ENCODE assay signal across 14 mouse cellular contexts in genomic region chr14:40275331-40275730, GRCm38 (mm10).
A peak's percentile ranks its signal among the peaks of the same experiment; 100 is the strongest.
DNase-seq lines count a peak whose midpoint lies in the region; ATAC-seq and TF ChIP-seq lines count a peak whose summit lies in the region.
"Had no signal": no experiment of that assay in that cellular context is flagged by ENCODE, and none has a peak within 500 bp of the region (broad histone marks: within the 10 kb centered on the region; RNA-seq: fewer than 3 reads in every experiment).

No protein-coding gene starts in this region.

- DNase-seq in hindbrain, postnatal 0 days (ENCODE audit: low spot score): peak; percentile 65
- peak; percentile 18 for DNase-seq in right cerebral cortex, adult 18-20 months
- DNase-seq in right cerebral cortex, postnatal 36 days (ENCODE audit: low spot score in 2 of 2): no peak
- DNase-seq in liver, postnatal 0 days: no peak
- DNase-seq: adrenal gland, postnatal 25 days; cerebellum, adult 18-20 months; gastrocnemius, adult 2 months; liver; lung, postnatal 14 days had no signal

- H3K27me3 ChIP-seq in hindbrain, postnatal 0 days (ENCODE audit: insufficient read depth, low read length): no peaks in the 10 kb centered on the region
- H3K27me3 ChIP-seq in hindbrain, embryonic 12.5 days: no peaks in the 10 kb centered on the region
- no peaks in the 10 kb centered on the region for H3K27me3 ChIP-seq in forebrain, embryonic 16.5 days (replicated peaks; ENCODE audit: control insufficient read depth, insufficient read depth, low read length)
- H3K27me3 ChIP-seq in liver, postnatal 0 days (ENCODE audit: insufficient read depth, low read length): no peaks in the 10 kb centered on the region
- H3K27me3 ChIP-seq: heart, embryonic 13.5 days had no signal

- WGBS in hindbrain, postnatal 0 days: 26% methylated on average over 1 of the region's 1 CpGs
- 60% methylated on average over 1 of the region's 1 CpGs for WGBS in hindbrain, embryonic 12.5 days
- WGBS in forebrain, embryonic 16.5 days: 29% methylated on average over 1 of the region's 1 CpGs
- 33% methylated on average over 1 of the region's 1 CpGs for WGBS in liver, postnatal 0 days (ENCODE audit: insufficient replicate concordance)

- no peaks in the 10 kb centered on the region for H3K4me1 ChIP-seq in hindbrain, postnatal 0 days (ENCODE audit: insufficient read depth, low read length)
- H3K4me1 ChIP-seq in hindbrain, embryonic 12.5 days: no peaks in the 10 kb centered on the region
- H3K4me1 ChIP-seq in forebrain, embryonic 16.5 days (replicated peaks; ENCODE audit: control insufficient read depth, insufficient read depth, low read length): no peaks in the 10 kb centered on the region
- no peaks in the 10 kb centered on the region for H3K4me1 ChIP-seq in liver, postnatal 0 days (ENCODE audit: insufficient read depth)
- H3K4me1 ChIP-seq: heart, embryonic 13.5 days had no signal

- no peak overlapping the region for H3K27ac ChIP-seq in hindbrain, postnatal 0 days
- no peak overlapping the region for H3K27ac ChIP-seq in hindbrain, embryonic 12.5 days
- no peak overlapping the region for H3K27ac ChIP-seq in forebrain, embryonic 16.5 days (ENCODE audit: low read length)
- H3K27ac ChIP-seq in liver, postnatal 0 days (ENCODE audit: low read depth): no peak overlapping the region
- H3K27ac ChIP-seq: gastrocnemius, adult 2 months; heart, embryonic 13.5 days; stomach, postnatal 0 days had no signal

- no peak overlapping the region for H3K4me3 ChIP-seq in hindbrain, postnatal 0 days (ENCODE audit: low read length)
- no peak overlapping the region for H3K4me3 ChIP-seq in hindbrain, embryonic 12.5 days
- H3K4me3 ChIP-seq in forebrain, embryonic 16.5 days (replicated peaks; ENCODE audit: low read length): no peak overlapping the region
- H3K4me3 ChIP-seq in liver, postnatal 0 days (ENCODE audit: low read depth, low read length): no peak overlapping the region
- H3K4me3 ChIP-seq: gastrocnemius, adult 2 months; heart, embryonic 13.5 days had no signal

- no peak for ATAC-seq in hindbrain, postnatal 0 days
- ATAC-seq in hindbrain, embryonic 12.5 days (ENCODE audit: low FRiP score): no peak
- ATAC-seq in forebrain, embryonic 16.5 days: peak; percentile 87
- ATAC-seq in granulocyte monocyte progenitor cell, adult 5-6 weeks (replicated peaks; ENCODE audit: poor library complexity, severe bottlenecking): no peak
- ATAC-seq in liver, postnatal 0 days: no peak

- no peak overlapping the region for H3K4me2 ChIP-seq in hindbrain, postnatal 0 days (ENCODE audit: low read depth, low read length)
- H3K4me2 ChIP-seq in hindbrain, embryonic 12.5 days (replicated peaks): no peak overlapping the region
- H3K4me2 ChIP-seq in forebrain, embryonic 16.5 days (ENCODE audit: low read length): no peak overlapping the region
- H3K4me2 ChIP-seq in liver, postnatal 0 days (ENCODE audit: low read depth, low read length): no peak overlapping the region
- H3K4me2 ChIP-seq: heart, embryonic 13.5 days had no signal

- no peak for TF ChIP-seq EP300 in liver, postnatal 0 days (IDR thresholded peaks at IDR 0.05; ENCODE audit: low read depth)

- no peak overlapping the region for H3K9ac ChIP-seq in hindbrain, postnatal 0 days (replicated peaks; ENCODE audit: low read length)
- no peak overlapping the region for H3K9ac ChIP-seq in hindbrain, embryonic 12.5 days
- no peak overlapping the region for H3K9ac ChIP-seq in forebrain, embryonic 16.5 days (replicated peaks; ENCODE audit: low read depth, low read length)
- H3K9ac ChIP-seq in liver, postnatal 0 days (replicated peaks): no peak overlapping the region
- H3K9ac ChIP-seq: heart, embryonic 13.5 days had no signal

- peak; percentile 58 for TF ChIP-seq CTCF in hindbrain, postnatal 0 days (IDR thresholded peaks at IDR 0.05; ENCODE audit: low read depth)
- no peak for TF ChIP-seq CTCF in liver, postnatal 0 days (IDR thresholded peaks at IDR 0.05; ENCODE audit: low read depth)

- H3K9me3 ChIP-seq in hindbrain, postnatal 0 days (ENCODE audit: low read length): no peaks in the 10 kb centered on the region
- no peaks in the 10 kb centered on the region for H3K9me3 ChIP-seq in hindbrain, embryonic 12.5 days (replicated peaks)
- H3K9me3 ChIP-seq in forebrain, embryonic 16.5 days (ENCODE audit: control insufficient read depth, low read length): no peaks in the 10 kb centered on the region
- H3K9me3 ChIP-seq in liver, postnatal 0 days (ENCODE audit: low read length): no peaks in the 10 kb centered on the region
- H3K9me3 ChIP-seq: heart, embryonic 13.5 days had no signal

- H3K36me3 ChIP-seq in hindbrain, postnatal 0 days (ENCODE audit: insufficient read depth, low read length): no peaks in the 10 kb centered on the region
- no peaks in the 10 kb centered on the region for H3K36me3 ChIP-seq in hindbrain, embryonic 12.5 days
- H3K36me3 ChIP-seq in forebrain, embryonic 16.5 days (ENCODE audit: control insufficient read depth, insufficient read depth): no peaks in the 10 kb centered on the region
- no peaks in the 10 kb centered on the region for H3K36me3 ChIP-seq in liver, postnatal 0 days (replicated peaks; ENCODE audit: insufficient read depth, low read length)
- H3K36me3 ChIP-seq: heart, embryonic 13.5 days had no signal

Comparison
In these comparisons a context has a peak if more than half of its experiments do, and no peak if none do; other contexts are left out.
1. DNase-seq: peak in hindbrain, postnatal 0 days (single experiment) and right cerebral cortex, adult 18-20 months (single experiment); none in right cerebral cortex, postnatal 36 days (0 of 2) and liver, postnatal 0 days (single experiment).